Mouse (Mus musculus): Measurements from ENCODE around the gene Sp3.
"Not testable (repeated sequence)": the region's sequence is repeated elsewhere in the genome, so short reads cannot be mapped to it uniquely, and the experiment has no call there.

DNA sequence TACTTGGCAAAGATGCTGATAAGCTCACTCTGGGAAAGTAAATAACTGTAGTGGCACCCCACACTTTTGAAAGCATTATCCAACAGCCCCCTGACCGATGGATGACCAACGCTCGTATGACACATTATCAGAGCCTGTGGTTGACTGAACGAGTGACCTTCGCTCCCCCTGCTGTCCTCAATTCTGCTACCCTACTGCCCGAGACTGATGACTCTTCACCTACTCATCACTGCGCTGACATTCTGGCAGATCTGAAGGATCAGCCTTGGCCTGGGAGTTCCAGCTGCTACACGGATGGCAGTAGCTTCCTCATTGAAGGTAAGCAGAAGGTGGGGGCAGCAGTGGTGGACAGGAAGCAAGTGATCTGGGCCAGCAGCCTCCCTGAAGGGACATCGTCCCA lies 33.8 kb upstream of the Sp3 start:
- not testable (repeated sequence) for TF ChIP-seq USF1 (IDR thresholded peaks at IDR 0.05; ENCODE audit: low read depth); E2F4 (IDR thresholded peaks at IDR 0.05; ENCODE audit: insufficient read depth); POLR2A (IDR thresholded peaks at IDR 0.05; ENCODE audit: insufficient read length, low read depth); SRF (IDR thresholded peaks at IDR 0.05; ENCODE audit: control insufficient read depth, insufficient read length, low read depth); CEBPB (IDR thresholded peaks at IDR 0.05; ENCODE audit: insufficient read depth, poor library complexity, severe bottlenecking); TCF12 (IDR thresholded peaks at IDR 0.05; ENCODE audit: insufficient read depth, poor library complexity, severe bottlenecking); MAX (IDR thresholded peaks at IDR 0.05; ENCODE audit: low read depth); REST (IDR thresholded peaks at IDR 0.05; ENCODE audit: insufficient read depth, insufficient read length); POLR2AphosphoS2 (IDR thresholded peaks at IDR 0.05; ENCODE audit: insufficient read length, low read depth); TCF3 (IDR thresholded peaks at IDR 0.05; ENCODE audit: insufficient read length, low read depth); MYOG (IDR thresholded peaks at IDR 0.05; ENCODE audit: control insufficient read depth in 1 of 3, insufficient read depth in 1 of 3, insufficient read length in 2 of 3, low read depth in 2 of 3)
- TF ChIP-seq MYOD1 (IDR thresholded peaks at IDR 0.05; ENCODE audit: control insufficient read depth in 1 of 3, insufficient read length in 2 of 3, low read depth in 2 of 3): peak in 1 of 3 experiments; percentile 20
